Mouse (Mus musculus) G1E (cell line): ENCODE results near the gene Gnat1. TPM values are rescaled to one million over a fixed set of nuclear protein-coding genes. Genes with fewer than 3 reads are reported as not detected.

ENCODE experiments used
- ATAC-seq: 2 replicates; pipeline ENCODE4 v1.8.0; 2016; ENCODE audit warnings: mild to moderate bottlenecking; ENCODE audit not compliant: insufficient number of reproducible peaks, poor library complexity, low FRiP score, severe bottlenecking; ENCODE audit errors: extremely low read depth
- DNase-seq: peaks from one replicate; pipeline ENCODE4 v3.0.0; 2012; ENCODE audit warnings: low spot score
- H3K27me3 ChIP-seq: 2 replicates; pipeline ENCODE4 v1.6.1; 2012; ENCODE audit warnings: mild to moderate bottlenecking, low read length, inconsistent platforms; ENCODE audit not compliant: insufficient read depth
- H3K36me3 ChIP-seq: replicated peaks from 2 replicates; pipeline ENCODE3; 2012; ENCODE audit warnings: mild to moderate bottlenecking, inconsistent platforms
- H3K4me1 ChIP-seq: 2 replicates; pipeline ENCODE4 v1.6.1; 2012; ENCODE audit warnings: low read depth, low read length, inconsistent platforms, mixed read lengths; ENCODE audit not compliant: insufficient read depth
- H3K4me3 ChIP-seq: 2 replicates; pipeline ENCODE4 v1.5.1; 2012; ENCODE audit warnings: low read depth, mild to moderate bottlenecking, inconsistent platforms, low read length, moderate library complexity, mixed read lengths
- H3K9me3 ChIP-seq: replicated peaks from 2 replicates; pipeline ENCODE4 v1.6.1; 2012; ENCODE audit warnings: inconsistent platforms
- CTCF ChIP-seq: IDR thresholded peaks from 2 replicates; pipeline ENCODE4 v1.5.1; 2012; ENCODE audit warnings: low read depth, low read length, inconsistent platforms, mixed read lengths
- GATA1 ChIP-seq: IDR thresholded peaks from 2 replicates; pipeline ENCODE4 v1.6.1; 2012; ENCODE audit warnings: borderline replicate concordance, low read length, inconsistent platforms, mixed read lengths
- GATA2 ChIP-seq: IDR thresholded peaks from 2 replicates; pipeline ENCODE4 v1.6.1; 2012; ENCODE audit warnings: low read depth, low read length, inconsistent platforms, borderline replicate concordance
- POLR2AphosphoS5 ChIP-seq: IDR thresholded peaks from 2 replicates; pipeline ENCODE4 v1.6.1; 2012; ENCODE audit warnings: low read depth, low read length, inconsistent platforms; ENCODE audit not compliant: insufficient replicate concordance
- TAL1 ChIP-seq: conservative IDR thresholded peaks from 2 replicates; pipeline ENCODE4 v1.6.1; 2012; ENCODE audit warnings: low read depth, low read length, inconsistent platforms, mixed read lengths
- polyA plus RNA-seq: library from polyadenylated mRNA; stranded (reverse); fragments of >175 nt; gene quantifications from 2 replicates; pipeline ENCODE4 v1.2.3, GENCODE M21; 2012
- total RNA-seq, 2 experiments: library from RNA; stranded (forward) in 1 of 2; stranded (reverse) in 1 of 2; fragments of 200-1000 nt in 1 of 2; fragments of >200 nt in 1 of 2; fragmentation: Nextera tagmentation in 1 of 2; gene quantifications; 2 replicates each; pipeline ENCODE4 v1.2.3; 2014 to 2017

Gene Gnat1
- total and polyA plus RNA-seq, 3 experiments, result 0.05 TPM; not detected in 2

DNA sequence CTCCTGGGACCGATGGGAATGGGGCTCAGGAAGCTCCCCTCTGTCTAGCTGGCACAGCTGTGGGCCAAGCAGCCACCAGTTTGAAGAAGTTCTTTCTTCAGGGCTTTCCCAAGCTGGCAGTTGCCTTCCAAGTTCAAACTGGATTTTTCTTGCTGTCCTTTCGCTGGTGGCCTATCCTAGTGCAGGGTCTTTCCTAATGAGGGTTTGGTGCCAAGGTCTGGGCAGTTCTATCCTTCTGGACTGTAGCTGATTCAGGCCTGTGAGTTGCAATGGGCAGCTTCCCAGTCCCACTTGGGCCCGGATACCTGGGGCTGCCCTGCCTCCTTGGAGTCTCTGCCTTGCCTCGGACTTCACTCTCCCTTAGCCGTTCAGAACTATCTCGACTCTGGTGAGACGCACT lies 29.3 kb downstream of the Gnat1 start:
- no peaks in the 10 kb centered on the region for H3K9me3 ChIP-seq
- H3K27me3 ChIP-seq, result peaks cover 43% of the 10 kb centered on the region
- TF ChIP-seq POLR2AphosphoS5, result no peak
- TF ChIP-seq GATA2, result no peak
- TF ChIP-seq CTCF, result no peak
- no peak for TF ChIP-seq GATA1
- TF ChIP-seq TAL1, result no peak
- H3K4me3 ChIP-seq, result no peak overlapping the region
- ATAC-seq (no peak), DNase-seq (no peak)
- no peaks in the 10 kb centered on the region for H3K36me3 ChIP-seq
- peaks cover 7% of the 10 kb centered on the region for H3K4me1 ChIP-seq

DNA sequence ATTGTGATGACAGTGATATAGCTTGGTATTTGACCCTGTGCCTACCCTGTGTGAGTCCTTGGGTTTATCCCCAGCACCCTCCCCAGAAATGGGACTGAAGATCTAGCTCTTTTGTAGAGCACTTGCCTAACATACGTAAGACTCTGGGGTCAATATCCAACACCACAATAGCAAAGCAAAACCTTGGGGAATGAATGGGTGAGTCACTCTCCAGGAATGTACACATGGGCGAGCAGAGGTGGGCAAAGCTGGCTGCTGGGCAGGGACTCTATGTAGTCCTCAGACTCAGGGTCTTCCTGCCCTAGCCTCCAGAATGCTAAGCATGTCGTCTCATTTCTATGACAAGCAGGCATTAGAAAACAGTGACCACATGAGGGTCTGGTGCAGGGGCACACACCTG lies 30.7 kb downstream of the Gnat1 start:
- peaks cover 41% of the 10 kb centered on the region for H3K27me3 ChIP-seq
- DNase-seq (no peak), ATAC-seq (no peak)
- H3K9me3 ChIP-seq, result no peaks in the 10 kb centered on the region
- no peaks in the 10 kb centered on the region for H3K36me3 ChIP-seq
- no peak for TF ChIP-seq GATA1
- TF ChIP-seq GATA2, result no peak
- no peak for TF ChIP-seq POLR2AphosphoS5
- TF ChIP-seq TAL1, result no peak
- no peak for TF ChIP-seq CTCF
- no peak overlapping the region for H3K4me3 ChIP-seq
- peaks cover 20% of the 10 kb centered on the region for H3K4me1 ChIP-seq

GRCm38 (mm10) chr9:107646975-107647374 lies 32.5 kb downstream of the Gnat1 start:
- Histone ChIP-seq H3K27me3 (peaks cover 33% of the 10 kb centered on the region), H3K4me1 (peaks cover 25% of the 10 kb centered on the region), H3K9me3 (no peaks in the 10 kb centered on the region), H3K4me3 (no peak overlapping the region), H3K36me3 (no peaks in the 10 kb centered on the region)
- TF ChIP-seq CTCF (no peak), TAL1 (no peak), GATA2 (no peak), POLR2AphosphoS5 (no peak), GATA1 (no peak)
- DNase-seq (no peak), ATAC-seq (no peak)

GRCm38 (mm10) chr9:107645577-107645976 lies 33.9 kb downstream of the Gnat1 start:
- Histone ChIP-seq H3K4me3 (no peak overlapping the region), H3K9me3 (no peaks in the 10 kb centered on the region), H3K36me3 (no peaks in the 10 kb centered on the region), H3K4me1 (peaks cover 32% of the 10 kb centered on the region), H3K27me3 (peaks cover 20% of the 10 kb centered on the region)
- DNase-seq (peak; percentile 65), ATAC-seq (no peak; the same call in 1 of the 2 replicates)
- TF ChIP-seq CTCF (peak; percentile 76), POLR2AphosphoS5 (no peak)

DNA sequence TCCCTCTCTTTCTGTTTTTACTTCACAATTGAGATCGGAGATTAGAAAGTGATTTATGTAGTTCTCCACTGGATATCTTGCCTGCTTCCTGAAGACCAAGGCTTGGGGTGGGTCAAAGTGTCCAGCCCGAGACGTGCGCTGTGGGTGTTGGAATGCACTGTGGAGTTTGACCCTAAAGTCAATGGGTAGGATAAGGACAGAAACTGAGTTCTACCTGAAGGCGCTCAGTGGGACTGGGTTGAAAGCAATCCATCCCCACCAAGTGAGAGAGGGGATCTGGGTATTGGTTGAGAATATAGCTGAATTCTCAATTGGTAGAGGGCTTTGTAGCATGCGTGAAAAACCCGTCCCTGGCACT lies 34.4 kb downstream of the Gnat1 start:
- peaks cover 36% of the 10 kb centered on the region for H3K4me1 ChIP-seq
- H3K27me3 ChIP-seq, result peaks cover 17% of the 10 kb centered on the region
- no peak for TF ChIP-seq TAL1
- no peak for TF ChIP-seq GATA2
- no peak for TF ChIP-seq CTCF
- TF ChIP-seq POLR2AphosphoS5, result no peak
- H3K9me3 ChIP-seq, result no peaks in the 10 kb centered on the region
- ATAC-seq, result no peak
- DNase-seq, result no peak
- no peak overlapping the region; the same call in 1 of the 2 replicates for H3K4me3 ChIP-seq
- no peaks in the 10 kb centered on the region for H3K36me3 ChIP-seq

DNA sequence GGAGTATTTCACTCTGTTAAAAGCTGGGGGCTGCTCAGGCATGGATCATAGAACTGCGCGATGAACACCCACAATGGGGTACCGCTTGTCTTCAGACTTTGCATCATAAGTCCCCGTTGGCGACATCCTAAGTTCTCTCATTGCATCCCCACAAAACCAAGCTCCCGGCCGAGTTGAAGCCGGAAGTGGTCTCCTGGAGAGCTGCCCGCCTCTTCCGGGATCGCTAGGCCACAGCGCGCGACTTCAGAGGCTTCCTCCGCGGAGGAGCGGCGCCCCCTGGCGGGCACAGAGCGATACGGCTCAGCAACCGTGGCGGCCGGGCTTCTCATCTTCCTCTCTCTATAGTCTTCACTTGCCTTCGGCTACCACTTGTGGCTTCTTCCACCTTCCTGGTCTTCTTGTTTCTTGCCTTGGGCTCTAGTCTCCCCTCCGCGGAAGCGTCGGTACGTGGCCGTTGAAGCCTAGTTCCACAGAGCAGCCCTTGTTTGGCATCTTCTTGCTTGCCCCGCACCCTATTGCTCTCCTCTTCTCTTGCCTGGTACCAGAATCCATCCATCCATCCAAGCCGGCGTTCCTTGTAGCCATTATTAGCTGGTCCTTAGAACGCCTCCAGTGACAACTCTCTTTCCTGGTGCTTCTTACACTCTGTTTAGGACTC lies 34.9 kb downstream of the Gnat1 start:
- Histone ChIP-seq H3K4me1 (peaks cover 41% of the 10 kb centered on the region), H3K4me3 (peak overlapping the region; percentile 68), H3K27me3 (peaks cover 16% of the 10 kb centered on the region), H3K9me3 (no peaks in the 10 kb centered on the region), H3K36me3 (no peaks in the 10 kb centered on the region)
- TF ChIP-seq CTCF (peak; percentile 89), GATA1 (no peak)
- DNase-seq, result peak; percentile 82
- peak; percentile 37; the same call in 1 of the 2 replicates for ATAC-seq

DNA sequence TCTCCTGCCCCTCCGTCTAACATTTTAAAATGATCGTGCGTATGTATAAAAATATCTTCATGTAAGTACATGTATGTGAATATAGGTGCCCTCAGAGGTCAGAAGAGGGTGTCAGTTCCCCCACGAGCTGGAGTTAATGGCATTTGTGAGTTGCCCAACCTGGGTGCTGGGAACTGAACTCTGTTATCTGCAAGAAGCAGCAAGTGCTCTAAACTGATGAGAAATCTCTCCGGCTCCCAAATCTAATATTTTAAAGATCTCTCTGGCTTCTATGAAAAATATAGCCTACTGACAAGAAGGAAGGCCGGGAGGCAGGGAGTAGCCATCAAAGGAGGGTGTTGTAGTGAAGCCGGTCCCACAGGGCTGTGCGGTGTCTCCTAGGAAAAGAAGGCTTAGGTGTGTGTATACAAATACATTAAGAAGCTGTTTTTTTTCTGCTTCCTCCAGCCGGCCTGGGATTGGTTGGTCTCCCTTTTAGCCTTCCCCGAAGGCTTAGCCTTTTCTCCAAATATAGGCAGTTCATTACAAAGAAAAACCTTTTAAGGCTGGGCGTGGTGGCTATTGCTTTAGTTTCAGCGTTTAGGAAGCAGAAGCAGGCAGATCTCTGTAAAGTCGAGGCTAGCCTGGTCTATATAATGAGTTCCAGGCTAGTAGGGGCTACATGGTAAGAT lies 35.8 kb downstream of the Gnat1 start:
- peaks cover 12% of the 10 kb centered on the region for H3K27me3 ChIP-seq
- TF ChIP-seq GATA1 (no peak), TAL1 (no peak), POLR2AphosphoS5 (no peak), CTCF (no peak), GATA2 (no peak)
- peak overlapping the region; percentile 68; the same call in 1 of the 2 replicates for H3K4me3 ChIP-seq
- peaks cover 42% of the 10 kb centered on the region for H3K4me1 ChIP-seq
- ATAC-seq (no peak), DNase-seq (no peak)
- H3K9me3 ChIP-seq, result no peaks in the 10 kb centered on the region
- H3K36me3 ChIP-seq, result no peaks in the 10 kb centered on the region
